Mouse (Mus musculus) liver, embryonic 13.5 days (tissue): ENCODE measurements around the gene Lamb1. TPM values are rescaled to one million over a fixed set of nuclear protein-coding genes. Genes with fewer than 3 reads are reported as not detected.

ENCODE experiments used
- ATAC-seq: fragments of 200-750 bp; cut with Nextera tagmentation; 2 replicates; pipeline ENCODE4 v1.8.0; 2017; ENCODE audit warnings: low read depth, mild to moderate bottlenecking, moderate number of reproducible peaks, moderate library complexity
- DNase-seq: peaks from one replicate; pipeline ENCODE4 v3.0.0; 2022
- H3K27ac ChIP-seq: fragments of 300-500 bp; sonication (generic); 2 replicates; pipeline ENCODE4 v1.5.1; 2015; ENCODE audit warnings: moderate library complexity, mild to moderate bottlenecking, inconsistent platforms
- H3K27me3 ChIP-seq: fragments of 300-500 bp; sonication (generic); 2 replicates; pipeline ENCODE4 v1.6.1; 2015; ENCODE audit warnings: mild to moderate bottlenecking, inconsistent platforms
- H3K36me3 ChIP-seq: fragments of 300-500 bp; sonication (generic); 2 replicates; pipeline ENCODE4 v1.6.1; 2015; ENCODE audit warnings: mild to moderate bottlenecking, inconsistent platforms
- H3K4me1 ChIP-seq: fragments of 300-500 bp; sonication (generic); replicated peaks from 2 replicates; pipeline ENCODE4 v1.6.1; 2015; ENCODE audit warnings: inconsistent platforms
- H3K4me2 ChIP-seq: fragments of 300-500 bp; sonication (generic); 2 replicates; pipeline ENCODE4 v1.6.1; 2015; ENCODE audit warnings: inconsistent platforms, mild to moderate bottlenecking, moderate library complexity
- H3K4me3 ChIP-seq: fragments of 300-500 bp; sonication (generic); replicated peaks from 2 replicates; pipeline ENCODE4 v1.5.1; 2015; ENCODE audit warnings: mild to moderate bottlenecking, inconsistent platforms
- H3K9ac ChIP-seq: fragments of 300-500 bp; sonication (generic); 2 replicates; pipeline ENCODE4 v1.6.1; 2015; ENCODE audit warnings: mild to moderate bottlenecking, inconsistent platforms
- H3K9me3 ChIP-seq: fragments of 300-500 bp; sonication (generic); replicated peaks from 2 replicates; pipeline ENCODE4 v1.6.1; 2016; ENCODE audit warnings: inconsistent platforms
- WGBS: fragments of 180-500 bp; shearing (Covaris S2); methylation state at CpG from one replicate; pipeline ENCODE4 v1.1.7; 2015; ENCODE audit not compliant: insufficient replicate concordance; 5-methylcytosine and 5-hydroxymethylcytosine counted together
- polyA plus RNA-seq: library from polyadenylated mRNA; unstranded; fragments of >200 nt; fragmentation: Nextera tagmentation; extraction: Ambion mirVana; gene quantifications from 2 replicates; pipeline ENCODE4 v1.2.1, GENCODE M21; 2015

Lamb1 gene
- 3.7 and 4.3 TPM in 2 replicates for polyA plus RNA-seq

GRCm38 (mm10) chr12:31265005-31265721, at the start of gene Lamb1:
Lamb1 (plus strand) TSS chr12:31265234.
- no peaks in the 10 kb centered on the region for H3K4me1 ChIP-seq
- H3K4me2 ChIP-seq = peak within 1 kb of the TSS; percentile 59
- H3K27me3 ChIP-seq = peaks cover 52% of the 10 kb centered on the region
- WGBS = under 1% methylated on average over 39 of the region's 39 CpGs
- H3K27ac ChIP-seq = no peak within 1 kb of the TSS
- peak within 1 kb of the TSS; percentile 36 for H3K9ac ChIP-seq
- H3K36me3 ChIP-seq = no peaks in the 10 kb centered on the region
- ATAC-seq (no peak), DNase-seq (no peak)
- no peaks in the 10 kb centered on the region for H3K9me3 ChIP-seq
- H3K4me3 ChIP-seq = peak within 1 kb of the TSS; percentile 45

DNA sequence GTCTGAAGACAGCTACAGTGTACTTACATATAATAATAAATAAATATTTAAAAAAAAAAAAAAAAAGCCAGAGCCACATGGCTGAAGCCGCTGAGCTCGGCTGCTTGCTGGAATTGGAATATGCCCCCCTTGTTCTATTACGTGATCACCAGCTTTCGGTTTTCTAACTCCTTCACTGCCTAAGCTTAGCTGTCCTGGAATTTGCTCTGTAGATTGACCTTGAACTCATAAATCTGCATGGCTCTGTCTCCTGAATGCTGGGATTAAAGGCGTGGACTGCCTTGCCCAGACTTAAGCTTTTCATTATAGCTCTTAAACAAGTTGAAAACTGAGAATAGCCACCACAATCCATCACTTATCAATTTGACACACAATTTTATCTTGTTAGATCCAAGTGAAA, 47.8 kb upstream of the Lamb1 start:
- 80% methylated on average over 5 of the region's 5 CpGs for WGBS
- H3K27ac ChIP-seq = no peak overlapping the region
- H3K4me1 ChIP-seq = no peaks in the 10 kb centered on the region
- ATAC-seq (no peak), DNase-seq (no peak)
- no peaks in the 10 kb centered on the region for H3K27me3 ChIP-seq
- H3K4me3 ChIP-seq = no peak overlapping the region
- H3K9me3 ChIP-seq = no peaks in the 10 kb centered on the region
- H3K36me3 ChIP-seq = no peaks in the 10 kb centered on the region
- no peak overlapping the region for H3K4me2 ChIP-seq
- H3K9ac ChIP-seq = no peak overlapping the region

- Histone ChIP-seq H3K4me3 (no peak overlapping the region), H3K9ac (no peak overlapping the region), H3K27ac (no peak overlapping the region), H3K4me1 (no peaks in the 10 kb centered on the region), H3K27me3 (no peaks in the 10 kb centered on the region), H3K9me3 (no peaks in the 10 kb centered on the region), H3K4me2 (no peak overlapping the region), H3K36me3 (no peaks in the 10 kb centered on the region)
- WGBS = 36% methylated on average over 3 of the region's 3 CpGs
- DNase-seq = no peak
- ATAC-seq = no peak
Measured at GRCm38 (mm10) chr12:31218774-31219173, 46.3 kb upstream of the Lamb1 start.

- Histone ChIP-seq H3K9me3 (no peaks in the 10 kb centered on the region), H3K36me3 (no peaks in the 10 kb centered on the region), H3K27me3 (no peaks in the 10 kb centered on the region), H3K4me2 (no peak overlapping the region), H3K4me1 (no peaks in the 10 kb centered on the region), H3K27ac (no peak overlapping the region), H3K4me3 (no peak overlapping the region), H3K9ac (no peak overlapping the region)
- ATAC-seq (no peak), DNase-seq (no peak)
- WGBS = 56% methylated on average over 6 of the region's 6 CpGs
Measured at GRCm38 (mm10) chr12:31221522-31221921, 43.5 kb upstream of the Lamb1 start.

GRCm38 (mm10) chr12:31222282-31222681, 42.8 kb upstream of the Lamb1 start:
- no peaks in the 10 kb centered on the region for H3K27me3 ChIP-seq
- no peak for DNase-seq
- H3K4me1 ChIP-seq = no peaks in the 10 kb centered on the region
- ATAC-seq = no peak
- no peak overlapping the region for H3K4me2 ChIP-seq
- no peaks in the 10 kb centered on the region for H3K9me3 ChIP-seq
- H3K9ac ChIP-seq = no peak overlapping the region
- no peak overlapping the region for H3K4me3 ChIP-seq
- no peak overlapping the region for H3K27ac ChIP-seq
- 27% methylated on average over 2 of the region's 2 CpGs for WGBS
- H3K36me3 ChIP-seq = no peaks in the 10 kb centered on the region

DNA sequence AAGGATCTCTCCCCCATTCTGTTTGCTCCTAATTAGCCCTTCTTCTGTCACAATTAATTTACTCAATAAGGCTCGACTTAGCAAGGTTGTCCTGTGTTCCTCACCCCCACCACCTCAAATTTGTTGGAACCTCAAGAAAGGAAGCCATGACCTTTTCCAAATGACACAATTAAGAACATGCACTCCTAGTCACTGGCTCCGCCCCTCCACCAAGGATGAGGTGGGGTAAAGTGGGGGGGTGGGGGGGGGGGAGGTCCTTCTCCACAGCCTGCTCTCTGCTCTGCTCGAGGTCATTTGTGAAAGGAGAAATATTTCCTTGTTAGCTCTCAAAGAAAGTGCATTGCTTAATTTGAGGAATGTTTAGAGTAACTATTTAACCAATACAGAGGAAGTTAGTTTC, 42.3 kb upstream of the Lamb1 start:
- H3K4me2 ChIP-seq = no peak overlapping the region
- no peaks in the 10 kb centered on the region for H3K36me3 ChIP-seq
- H3K9ac ChIP-seq = no peak overlapping the region
- no peaks in the 10 kb centered on the region for H3K4me1 ChIP-seq
- H3K9me3 ChIP-seq = no peaks in the 10 kb centered on the region
- no peak for ATAC-seq
- H3K27me3 ChIP-seq = no peaks in the 10 kb centered on the region
- H3K4me3 ChIP-seq = no peak overlapping the region
- WGBS = 30% methylated on average over 3 of the region's 3 CpGs
- DNase-seq = no peak
- no peak overlapping the region for H3K27ac ChIP-seq

DNA sequence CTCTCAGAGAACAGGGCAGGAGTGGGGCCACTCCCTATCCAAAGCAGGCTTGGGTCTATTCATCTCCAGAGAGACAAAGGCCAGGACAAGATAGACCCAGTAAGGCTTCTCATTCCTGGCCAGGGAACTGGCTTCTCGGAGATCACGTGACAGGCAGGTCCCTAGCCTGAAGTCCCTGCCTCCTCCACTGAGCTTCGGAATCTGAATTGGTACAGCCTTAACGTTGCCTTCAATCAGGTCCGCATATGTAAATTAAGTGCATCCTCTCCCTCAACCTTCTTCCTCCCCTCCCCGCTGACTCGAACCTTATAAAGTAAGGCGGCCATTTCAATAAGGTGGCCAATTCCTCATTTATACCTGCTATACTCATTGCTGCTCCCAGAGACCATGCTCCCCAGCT, 39.6 kb upstream of the Lamb1 start:
- no peak overlapping the region for H3K27ac ChIP-seq
- no peaks in the 10 kb centered on the region for H3K4me1 ChIP-seq
- DNase-seq = no peak
- no peaks in the 10 kb centered on the region for H3K27me3 ChIP-seq
- no peak overlapping the region for H3K4me2 ChIP-seq
- 45% methylated on average over 8 of the region's 8 CpGs for WGBS
- ATAC-seq = no peak
- no peaks in the 10 kb centered on the region for H3K9me3 ChIP-seq
- H3K36me3 ChIP-seq = no peaks in the 10 kb centered on the region
- no peak overlapping the region for H3K9ac ChIP-seq
- H3K4me3 ChIP-seq = no peak overlapping the region

- no peak overlapping the region for H3K4me3 ChIP-seq
- H3K4me2 ChIP-seq = no peak overlapping the region
- no peaks in the 10 kb centered on the region for H3K4me1 ChIP-seq
- no peaks in the 10 kb centered on the region for H3K27me3 ChIP-seq
- H3K9ac ChIP-seq = no peak overlapping the region
- H3K36me3 ChIP-seq = no peaks in the 10 kb centered on the region
- H3K27ac ChIP-seq = no peak overlapping the region
- no peak for ATAC-seq
- 69% methylated on average over 3 of the region's 3 CpGs for WGBS
- no peak for DNase-seq
- no peaks in the 10 kb centered on the region for H3K9me3 ChIP-seq
Measured at GRCm38 (mm10) chr12:31227167-31227566, 37.9 kb upstream of the Lamb1 start.

GRCm38 (mm10) chr12:31228878-31229277, 36.2 kb upstream of the Lamb1 start:
- no peaks in the 10 kb centered on the region for H3K9me3 ChIP-seq
- no peak overlapping the region for H3K4me3 ChIP-seq
- DNase-seq (no peak), ATAC-seq (no peak)
- 50% methylated on average over 7 of the region's 7 CpGs for WGBS
- no peak overlapping the region for H3K9ac ChIP-seq
- no peak overlapping the region for H3K4me2 ChIP-seq
- no peaks in the 10 kb centered on the region for H3K36me3 ChIP-seq
- no peak overlapping the region for H3K27ac ChIP-seq
- H3K4me1 ChIP-seq = no peaks in the 10 kb centered on the region
- H3K27me3 ChIP-seq = no peaks in the 10 kb centered on the region

DNA sequence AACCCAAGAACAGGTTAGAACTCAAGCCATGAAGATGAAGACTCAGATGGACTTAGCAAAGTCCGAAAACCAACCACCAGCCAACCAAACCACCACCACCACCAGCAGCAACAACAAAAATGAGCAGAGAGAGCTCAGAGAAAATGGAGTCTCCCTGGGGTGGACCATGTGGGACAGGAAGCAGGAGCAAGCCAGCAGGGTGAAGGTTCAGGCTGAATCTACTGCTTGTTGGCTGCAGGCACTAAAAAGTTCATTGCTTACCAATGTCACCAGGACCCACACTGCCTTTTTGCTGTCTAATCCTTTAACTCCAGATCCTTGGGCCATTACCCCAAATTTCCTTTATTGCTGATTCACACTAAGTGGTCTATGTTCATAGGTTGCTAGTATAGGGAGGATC, 32.4 kb upstream of the Lamb1 start:
- Histone ChIP-seq H3K4me2 (no peak overlapping the region), H3K9ac (no peak overlapping the region), H3K4me3 (no peak overlapping the region), H3K36me3 (no peaks in the 10 kb centered on the region), H3K27ac (no peak overlapping the region), H3K4me1 (no peaks in the 10 kb centered on the region), H3K27me3 (no peaks in the 10 kb centered on the region), H3K9me3 (no peaks in the 10 kb centered on the region)
- 57% methylated on average over 1 of the region's 1 CpGs for WGBS
- ATAC-seq (no peak), DNase-seq (no peak)

- Histone ChIP-seq H3K36me3 (no peaks in the 10 kb centered on the region), H3K27me3 (no peaks in the 10 kb centered on the region), H3K9me3 (no peaks in the 10 kb centered on the region), H3K4me1 (no peaks in the 10 kb centered on the region), H3K9ac (no peak overlapping the region), H3K4me2 (no peak overlapping the region), H3K4me3 (no peak overlapping the region), H3K27ac (no peak overlapping the region)
- 82% methylated on average over 6 of the region's 6 CpGs for WGBS
- DNase-seq (no peak), ATAC-seq (no peak)
Measured at GRCm38 (mm10) chr12:31235018-31235417, 30.0 kb upstream of the Lamb1 start.

- Histone ChIP-seq H3K9ac (no peak overlapping the region), H3K27me3 (no peaks in the 10 kb centered on the region), H3K27ac (no peak overlapping the region), H3K9me3 (no peaks in the 10 kb centered on the region), H3K4me3 (no peak overlapping the region), H3K36me3 (no peaks in the 10 kb centered on the region), H3K4me2 (no peak overlapping the region), H3K4me1 (no peaks in the 10 kb centered on the region)
- 68% methylated on average over 12 of the region's 12 CpGs for WGBS
- DNase-seq (no peak), ATAC-seq (no peak)
Measured at GRCm38 (mm10) chr12:31236861-31237595, 28.0 kb upstream of the Lamb1 start.
